Mouse (Mus musculus): ENCODE results near the gene Arl15.

GRCm38 (mm10) chr13:114095440-114095839 lies 301.1 kb downstream of the Arl15 start:
- no peak for TF ChIP-seq CTCF (IDR thresholded peaks at IDR 0.05; ENCODE audit: low read depth, low read length)
- TF ChIP-seq POLR2A (IDR thresholded peaks at IDR 0.05; ENCODE audit: borderline replicate concordance, low read depth, low read length): no peak
